Comparison of ENCODE assay signal across 19 mouse cellular contexts in genomic region chr17:83376801-83377200, GRCm38 (mm10). TPM values are rescaled to one million over a fixed set of nuclear protein-coding genes. Genes with fewer than 3 reads are reported as not detected.
DNase-seq lines count a peak whose midpoint lies in the region; ATAC-seq lines count a peak whose summit lies in the region.
"Had no signal": no experiment of that assay in that cellular context is flagged by ENCODE, and none has a peak within 500 bp of the region (broad histone marks: within the 10 kb centered on the region; RNA-seq: fewer than 3 reads in every experiment).

No protein-coding gene starts in this region.

- peaks cover 26% of the 10 kb centered on the region for H3K4me1 ChIP-seq in kidney, embryonic 16.5 days (ENCODE audit: insufficient read depth, low read length)

- 47% methylated on average over 4 of the region's 4 CpGs for WGBS in kidney, embryonic 16.5 days

- H3K27me3 ChIP-seq in kidney, embryonic 16.5 days (ENCODE audit: insufficient read depth, low read length) = no peaks in the 10 kb centered on the region
- H3K27me3 ChIP-seq: lung, embryonic 15.5 days; midbrain, embryonic 12.5 days; neural tube, embryonic 13.5 days had no signal

- H3K27ac ChIP-seq in kidney, embryonic 16.5 days (ENCODE audit: low read length) = no peak overlapping the region
- H3K27ac ChIP-seq: forebrain, embryonic 10.5 days; hindbrain, embryonic 14.5 days; midbrain, embryonic 12.5 days; neural tube, embryonic 13.5 days had no signal

- no peak overlapping the region for H3K9ac ChIP-seq in kidney, embryonic 16.5 days (replicated peaks; ENCODE audit: low read length)
- H3K9ac ChIP-seq: forebrain, postnatal 0 days; hindbrain, embryonic 14.5 days; lung, embryonic 15.5 days; midbrain, embryonic 12.5 days; neural tube, embryonic 13.5 days had no signal

- no peaks in the 10 kb centered on the region for H3K9me3 ChIP-seq in kidney, embryonic 16.5 days (ENCODE audit: low read length)
- H3K9me3 ChIP-seq: forebrain, embryonic 10.5 days; lung, embryonic 15.5 days; midbrain, embryonic 12.5 days; neural tube, embryonic 13.5 days had no signal

- 0 out of 2 replicates have a peak, but pooled peaks have one; percentile 40 for ATAC-seq in kidney, embryonic 16.5 days (ENCODE audit: low FRiP score, low TSS enrichment)
- ATAC-seq in inflammation-experienced regulatory T-cells, adult 6 months = no peak
- ATAC-seq: forebrain, postnatal 0 days had no signal

- no peaks in the 10 kb centered on the region for H3K36me3 ChIP-seq in kidney, embryonic 16.5 days (ENCODE audit: insufficient read depth, low read length)
- H3K36me3 ChIP-seq: lung, embryonic 15.5 days; midbrain, embryonic 12.5 days; neural tube, embryonic 13.5 days had no signal

- H3K4me2 ChIP-seq in kidney, embryonic 16.5 days (replicated peaks; ENCODE audit: low read depth, low read length) = no peak overlapping the region
- H3K4me2 ChIP-seq: heart, embryonic 11.5 days; hindbrain, embryonic 14.5 days; lung, embryonic 15.5 days; midbrain, embryonic 12.5 days; neural tube, embryonic 13.5 days had no signal

- no peak for DNase-seq in kidney, adult 18-20 months
- DNase-seq in 3T3-L1 (ENCODE audit: low read depth, low spot score) (peak; percentile 18), MN1 (ENCODE audit: low spot score) (peak; percentile 37)
- peak; percentile 41 for DNase-seq in kidney, postnatal 14 days
- DNase-seq in frontal cortex, postnatal 14 days (ENCODE audit: low spot score in 2 of 2) = no peak
- DNase-seq: cerebellum, adult 11-12 months; cerebellum, postnatal 25 days; forebrain, postnatal 0 days; layer of hippocampus, postnatal 36 days; left cerebral cortex, postnatal 4 days; liver had no signal

- H3K4me3 ChIP-seq in kidney, embryonic 16.5 days (ENCODE audit: low read length) = no peak overlapping the region
- H3K4me3 ChIP-seq: forebrain, embryonic 10.5 days; lung, embryonic 15.5 days; midbrain, embryonic 12.5 days; neural tube, embryonic 13.5 days had no signal

RNA-seq across cellular contexts. Expression of gene Eml4, which starts 26.1 kb away (rescaled TPM):
- 34.4 and 36.2 TPM in 2 replicates for polyA plus RNA-seq in kidney, embryonic 16.5 days (2015; fragmentation: Nextera tagmentation; extraction: Ambion mirVana)
- polyA plus RNA-seq in inflammation-experienced regulatory T-cells, adult 6 months (2017; shearing (Covaris generic)) = 10 to 100 TPM; 13.1 to 20.9 (median 19.4) TPM

Comparison
In these comparisons a context has a peak if more than half of its experiments do, and no peak if none do; other contexts are left out.
1. DNase-seq: peak in 3T3-L1 (single experiment), MN1 (single experiment) and kidney, postnatal 14 days (single experiment); none in kidney, adult 18-20 months (single experiment) and frontal cortex, postnatal 14 days (0 of 2).